Comparison of ENCODE assay signal across 24 mouse cellular contexts in the genomic region with DNA sequence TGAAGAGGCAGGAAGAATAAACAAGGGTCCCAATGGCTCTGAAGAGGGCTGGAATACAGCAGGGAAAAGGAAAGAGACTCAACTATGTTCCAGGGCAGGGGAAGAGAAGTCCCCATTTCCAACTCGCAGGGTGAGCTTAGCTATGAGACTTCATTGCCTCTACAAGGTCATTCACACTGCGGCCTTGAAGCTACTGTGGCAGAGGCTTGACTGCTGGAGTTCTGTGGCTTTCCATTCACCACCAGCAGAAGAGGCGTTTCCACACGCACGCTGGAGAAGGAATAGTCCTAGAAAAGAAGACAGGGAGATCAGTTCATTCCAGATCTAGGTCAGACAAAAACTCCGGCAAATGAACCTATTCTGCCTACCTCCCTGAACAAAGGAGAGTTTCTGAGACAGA. TPM values are rescaled to one million over a fixed set of nuclear protein-coding genes. Genes with fewer than 3 reads are reported as not detected.
A peak's percentile ranks its signal among the peaks of the same experiment; 100 is the strongest.
DNase-seq lines count a peak whose midpoint lies in the region; ATAC-seq and TF ChIP-seq lines count a peak whose summit lies in the region.
"Had no signal": no experiment of that assay in that cellular context is flagged by ENCODE, and none has a peak within 500 bp of the region (broad histone marks: within the 10 kb centered on the region; RNA-seq: fewer than 3 reads in every experiment).

No protein-coding gene starts in this region.

- peak; percentile 76 for ATAC-seq in frontal cortex, adult (ENCODE audit: low TSS enrichment)
- ATAC-seq in monocyte, adult 5-6 weeks (replicated peaks; ENCODE audit: insufficient number of reproducible peaks, low FRiP score, low TSS enrichment, poor library complexity, severe bottlenecking), result no peak
- ATAC-seq: forebrain, embryonic 14.5 days; hindbrain, embryonic 16.5 days; inflammation-experienced regulatory T-cells, adult 6 months; intestine, postnatal 0 days had no signal

- H3K27ac ChIP-seq in gastrocnemius, adult 2 months, result no peak overlapping the region
- H3K27ac ChIP-seq: embryonic facial prominence, embryonic 15.5 days; forebrain, embryonic 10.5 days; heart, adult 2 months; heart, embryonic 15.5 days; hindbrain, embryonic 12.5 days had no signal

- H3K4me3 ChIP-seq in gastrocnemius, adult 2 months, result no peak overlapping the region
- H3K4me3 ChIP-seq: embryonic facial prominence, embryonic 15.5 days; erythroblast, embryonic 14.5 days; forebrain, embryonic 10.5 days; heart, adult 2 months; heart, embryonic 15.5 days; hindbrain, embryonic 12.5 days had no signal

- TF ChIP-seq CTCF in gastrocnemius, adult 2 months (IDR thresholded peaks at IDR 0.05), result no peak

- intact Hi-C loops in gastrocnemius, adult 2 months (cut with DNase I), result loop anchor here (10.0 kb wide), 1 partner anchor 59 kb away; no protein-coding TSS in a partner anchor

- no peak for DNase-seq in frontal cortex, postnatal 14 days (ENCODE audit: low spot score in 2 of 2)
- peak; percentile 33 for DNase-seq in ZHBTc4 (ENCODE audit: low read depth, low spot score)
- peak; percentile 50 for DNase-seq in adrenal gland, postnatal 14 days
- no peak for DNase-seq in thymus, postnatal 4 days
- no peak for DNase-seq in gastrocnemius, adult 2 months
- DNase-seq: cerebellum, adult 2 months; cerebellum, postnatal 14 days; embryo, embryonic 11 days; gastrocnemius, postnatal 14 days; heart, adult 2 months; heart, postnatal 36 days had no signal

RNA-seq across cellular contexts. Expression of a gene that starts 19.6 kb away (rescaled TPM):
- total RNA-seq in adrenal gland, postnatal 14 days (2021), result 33.6 and 40.3 TPM in 2 replicates
- total RNA-seq in monocyte, adult 5-6 weeks (2017), result 55.8 to 70.2 TPM (median 65.8 TPM) in 3 replicates
- total RNA-seq in gastrocnemius, adult 2 months (2021), result 1 to 10 TPM; 6.2 to 6.4 TPM

RNA-seq across cellular contexts. Expression of a gene that starts 20.8 kb away (rescaled TPM):
- total RNA-seq in adrenal gland, postnatal 14 days (2021), result not detected in 2 replicates
- total RNA-seq in monocyte, adult 5-6 weeks (2017), result not detected in 3 replicates
- not detected for total RNA-seq in gastrocnemius, adult 2 months (2021)
- total RNA-seq: common myeloid progenitor, adult 5-6 weeks; gastrocnemius, postnatal 14 days; heart, adult 2 months; heart, postnatal 36 days; MEL had no signal

RNA-seq across cellular contexts. Expression of a gene that starts 41.8 kb away (rescaled TPM):
- not detected in 2 replicates for total RNA-seq in adrenal gland, postnatal 14 days (2021)
- not detected in 3 replicates for total RNA-seq in monocyte, adult 5-6 weeks (2017)
- not detected for total RNA-seq in gastrocnemius, adult 2 months (2021)
- total RNA-seq: common myeloid progenitor, adult 5-6 weeks; heart, adult 2 months; heart, postnatal 36 days had no signal

RNA-seq across cellular contexts. Expression of a gene that starts 41.9 kb away (rescaled TPM):
- total RNA-seq in adrenal gland, postnatal 14 days (2021), result 29.2 and 37.8 TPM in 2 replicates
- 85.4 to 96.9 TPM (median 86.6 TPM) in 3 replicates for total RNA-seq in monocyte, adult 5-6 weeks (2017)
- 10 to 100 TPM; 10.2 TPM for total RNA-seq in gastrocnemius, adult 2 months (2021)

RNA-seq across cellular contexts. Expression of a gene that starts 58.6 kb away (rescaled TPM):
- not detected in 2 replicates for total RNA-seq in adrenal gland, postnatal 14 days (2021)
- total RNA-seq in monocyte, adult 5-6 weeks (2017), result not detected in 3 replicates
- not detected for total RNA-seq in gastrocnemius, adult 2 months (2021)
- total RNA-seq: common myeloid progenitor, adult 5-6 weeks; gastrocnemius, postnatal 14 days; heart, adult 2 months; heart, postnatal 36 days; MEL had no signal

Comparison
In these comparisons a context has a peak if more than half of its experiments do, and no peak if none do; other contexts are left out.
1. DNase-seq: peak in ZHBTc4 (single experiment) and adrenal gland, postnatal 14 days (single experiment); none in frontal cortex, postnatal 14 days (0 of 2), thymus, postnatal 4 days (single experiment) and gastrocnemius, adult 2 months (single experiment).